Mouse (Mus musculus): ENCODE measurements at regions not wholly inside any gene's neighbourhood (a gene's known extent, or its start where the extent isn't known, plus 50 kb on each side); places are given as distances from the start of the nearest gene placed in this dataset.
"Not testable (repeated sequence)": the region's sequence is repeated elsewhere in the genome, so short reads cannot be mapped to it uniquely, and the experiment has no call there.

DNA sequence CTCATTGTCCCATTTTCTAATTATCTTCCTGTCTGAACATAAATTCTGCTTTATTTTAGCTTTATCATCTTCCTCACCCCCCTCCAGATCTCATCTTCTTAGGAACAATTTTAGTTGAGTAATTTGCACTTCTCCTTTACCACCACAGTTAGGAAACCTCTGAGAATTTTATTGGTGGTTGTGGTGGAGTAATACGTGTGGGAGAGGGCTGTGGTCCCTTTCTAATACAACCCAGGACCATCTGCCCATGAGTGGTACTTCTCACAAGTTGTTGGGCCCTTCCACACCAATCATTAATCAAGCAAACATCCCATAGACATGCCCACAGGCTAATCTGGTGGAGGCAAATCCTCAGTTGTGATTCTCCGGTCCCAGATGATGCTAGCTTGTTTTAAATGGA, 306.2 kb upstream of the Olfr1507 start:
- WGBS = 85% methylated on average over 2 of the region's 2 CpGs
- ATAC-seq (ENCODE audit: insufficient number of reproducible peaks, insufficient read depth, low FRiP score, low TSS enrichment); H3K27me3 ChIP-seq; H3K36me3 ChIP-seq; H3K4me3 ChIP-seq; H3K4me1 ChIP-seq; H3K9me3 ChIP-seq; H3K27ac ChIP-seq; H3K4me2 ChIP-seq (replicated peaks); H3K9ac ChIP-seq: not testable (repeated sequence)

DNA sequence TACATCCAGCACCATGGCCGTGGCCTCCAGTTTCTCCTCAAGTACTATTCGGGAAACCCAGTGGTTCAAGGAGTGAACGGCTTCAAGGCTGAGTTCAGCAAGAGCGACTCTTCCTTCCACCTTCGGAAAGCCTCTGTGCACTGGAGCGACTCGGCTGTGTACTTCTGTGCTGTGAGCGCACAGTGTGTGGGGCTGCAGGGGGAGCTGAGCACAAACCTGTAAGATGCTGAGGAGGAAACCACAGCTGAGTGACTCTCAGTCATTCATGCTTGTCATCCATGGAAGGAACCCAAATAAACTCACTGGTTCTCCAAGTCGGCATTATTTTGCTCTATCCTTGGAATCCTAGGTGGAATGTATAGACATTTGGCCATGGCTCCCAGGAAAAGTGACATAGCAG, 297.1 kb upstream of the Olfr1507 start:
- H3K4me3 ChIP-seq; H3K9ac ChIP-seq; H3K36me3 ChIP-seq; H3K27ac ChIP-seq; H3K27me3 ChIP-seq; H3K4me1 ChIP-seq; H3K9me3 ChIP-seq; H3K4me2 ChIP-seq (replicated peaks); ATAC-seq (ENCODE audit: insufficient number of reproducible peaks, insufficient read depth, low FRiP score, low TSS enrichment): not testable (repeated sequence)
- WGBS = 89% methylated on average over 5 of the region's 9 CpGs

DNA sequence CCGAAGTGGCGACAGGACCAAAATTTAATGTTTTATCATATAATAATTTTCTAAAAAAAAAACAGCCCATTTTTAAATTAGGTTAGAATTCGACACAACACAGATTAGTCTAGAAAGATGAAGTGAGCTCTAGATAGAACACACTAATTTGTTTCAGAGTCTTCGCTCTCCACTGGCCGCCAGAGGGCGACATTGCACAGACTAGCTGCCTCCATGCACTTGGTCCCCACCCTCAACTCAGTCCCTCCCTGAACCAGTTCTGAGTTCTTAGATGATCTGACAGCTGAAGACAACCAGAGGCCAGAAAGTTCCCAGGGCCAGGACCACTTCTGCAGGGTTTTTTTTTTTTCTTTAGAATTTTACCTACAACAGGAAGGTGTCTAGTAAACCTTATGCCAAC, 296.3 kb upstream of the Olfr1507 start:
- not testable (repeated sequence) for H3K27me3 ChIP-seq; H3K9me3 ChIP-seq; H3K27ac ChIP-seq; H3K4me2 ChIP-seq (replicated peaks); H3K4me1 ChIP-seq; H3K36me3 ChIP-seq; H3K4me3 ChIP-seq; H3K9ac ChIP-seq; ATAC-seq (ENCODE audit: insufficient number of reproducible peaks, insufficient read depth, low FRiP score, low TSS enrichment)
- 37% methylated on average over 6 of the region's 6 CpGs for WGBS

DNA sequence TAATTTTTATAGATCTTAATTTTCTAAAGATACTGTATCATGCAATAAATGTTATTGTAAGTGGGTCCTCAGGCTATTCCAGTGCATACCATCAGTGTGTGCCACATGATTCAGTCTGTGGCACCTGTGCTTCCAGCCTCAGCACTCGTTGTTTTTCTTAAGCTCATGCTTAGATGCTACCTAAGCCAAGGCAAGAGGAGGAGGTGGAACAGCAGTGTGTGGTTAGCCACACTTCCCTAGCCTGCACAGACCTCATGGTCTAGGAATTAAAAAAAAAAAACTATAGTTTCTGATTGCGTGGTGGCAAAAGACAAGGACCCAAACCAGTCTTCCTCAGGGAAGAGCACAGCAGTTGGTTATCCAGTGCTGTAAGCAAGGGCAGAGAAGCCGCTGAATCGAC, 287.3 kb upstream of the Olfr1507 start:
- not testable (repeated sequence) for H3K9me3 ChIP-seq; H3K27me3 ChIP-seq; H3K4me2 ChIP-seq (replicated peaks); H3K9ac ChIP-seq; H3K36me3 ChIP-seq; H3K4me3 ChIP-seq; ATAC-seq (ENCODE audit: insufficient number of reproducible peaks, insufficient read depth, low FRiP score, low TSS enrichment); H3K4me1 ChIP-seq; H3K27ac ChIP-seq
- WGBS = 69% methylated on average over 4 of the region's 4 CpGs

DNA sequence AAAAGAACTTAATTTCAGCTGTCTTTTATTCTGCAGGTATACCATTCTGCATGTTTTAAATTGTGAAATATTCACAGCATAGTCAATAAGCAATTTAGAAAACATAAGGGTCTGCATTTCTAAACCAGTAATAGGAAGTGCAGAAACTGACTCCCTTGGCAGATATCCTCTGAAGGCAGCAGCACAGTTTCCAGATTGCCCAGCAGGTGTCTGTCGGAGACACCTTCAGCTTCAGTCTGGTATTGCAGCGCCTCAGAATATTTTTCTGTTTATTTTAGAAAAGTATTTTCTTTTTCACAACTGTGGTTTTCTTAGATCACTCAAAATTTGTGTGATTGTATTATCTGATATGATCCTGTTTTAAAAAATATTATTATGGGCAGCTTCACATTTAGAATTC, 280.3 kb upstream of the Olfr1507 start:
- H3K4me2 ChIP-seq (replicated peaks); H3K27me3 ChIP-seq; H3K9ac ChIP-seq; H3K9me3 ChIP-seq; H3K4me3 ChIP-seq; ATAC-seq (ENCODE audit: insufficient number of reproducible peaks, insufficient read depth, low FRiP score, low TSS enrichment); H3K36me3 ChIP-seq; H3K4me1 ChIP-seq; H3K27ac ChIP-seq: not testable (repeated sequence)
- WGBS = 88% methylated on average over 2 of the region's 2 CpGs

DNA sequence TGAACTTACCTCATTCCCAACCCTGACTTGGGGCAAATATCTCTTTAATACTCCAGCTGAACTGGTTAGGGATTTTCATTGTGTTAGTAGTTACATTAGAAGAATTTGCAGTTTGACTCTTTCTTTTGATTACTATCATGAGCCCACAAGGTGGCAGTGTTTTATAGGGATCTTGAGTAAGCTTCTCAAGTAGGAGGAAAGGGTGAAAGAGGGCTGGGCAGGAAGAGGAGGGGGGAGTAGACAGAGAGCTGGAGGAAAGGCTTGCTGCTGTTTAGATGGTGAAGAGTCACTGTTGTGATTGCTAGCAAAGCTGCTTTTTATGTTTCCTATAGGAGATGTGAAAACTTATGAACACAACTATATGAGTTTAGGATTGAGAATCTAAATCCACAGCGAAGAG, 273.9 kb upstream of the Olfr1507 start:
- not testable (repeated sequence) for H3K9me3 ChIP-seq; H3K36me3 ChIP-seq; H3K27ac ChIP-seq; H3K4me2 ChIP-seq (replicated peaks); H3K4me3 ChIP-seq; ATAC-seq (ENCODE audit: insufficient number of reproducible peaks, insufficient read depth, low FRiP score, low TSS enrichment); H3K27me3 ChIP-seq; H3K4me1 ChIP-seq; H3K9ac ChIP-seq
- WGBS = no CpG with 5 or more reads among the region's 1 CpGs

DNA sequence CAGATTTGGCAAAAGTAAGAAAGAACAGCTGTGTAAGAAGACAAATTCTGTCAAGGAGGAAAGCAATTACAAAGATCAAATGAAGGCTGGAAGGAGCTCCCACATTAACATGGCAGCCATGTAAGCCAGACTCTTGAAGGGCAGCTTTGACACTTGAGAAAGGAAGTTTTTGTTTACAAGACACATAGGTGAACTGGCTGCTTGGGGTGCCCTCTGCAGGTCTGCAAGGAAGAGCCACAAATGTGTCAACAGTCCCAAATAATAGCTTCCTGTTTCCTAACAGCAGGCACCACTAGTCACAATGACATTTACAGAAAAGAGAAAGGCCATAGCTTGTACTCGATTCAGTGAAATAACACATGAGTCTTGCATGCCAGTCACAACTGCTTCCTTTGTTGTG, 256.6 kb upstream of the Olfr1507 start:
- WGBS = 62% methylated on average over 1 of the region's 1 CpGs
- ATAC-seq (ENCODE audit: insufficient number of reproducible peaks, insufficient read depth, low FRiP score, low TSS enrichment) = not testable (repeated sequence)

DNA sequence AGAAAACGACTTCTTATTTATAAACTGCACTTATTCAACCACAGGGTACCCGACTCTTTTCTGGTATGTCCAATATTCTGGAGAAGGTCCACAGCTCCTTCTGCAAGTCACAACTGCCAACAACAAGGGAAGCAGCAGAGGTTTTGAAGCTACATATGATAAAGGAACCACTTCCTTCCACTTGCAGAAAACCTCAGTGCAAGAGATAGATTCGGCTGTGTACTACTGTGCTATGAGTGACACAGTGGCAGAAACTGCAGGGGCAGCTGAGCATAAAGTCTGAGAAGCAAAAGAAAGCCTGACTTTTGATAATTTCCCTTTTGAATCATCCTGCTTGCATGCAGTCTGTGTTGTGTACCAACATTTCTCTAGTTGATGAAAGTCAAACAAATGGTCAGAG, 231.1 kb upstream of the Olfr1507 start:
- H3K9me3 ChIP-seq; H3K36me3 ChIP-seq; H3K4me1 ChIP-seq; H3K27me3 ChIP-seq; ATAC-seq (ENCODE audit: insufficient number of reproducible peaks, insufficient read depth, low FRiP score, low TSS enrichment); H3K4me2 ChIP-seq (replicated peaks); H3K9ac ChIP-seq; H3K27ac ChIP-seq; H3K4me3 ChIP-seq: not testable (repeated sequence)
- 73% methylated on average over 3 of the region's 3 CpGs for WGBS

More for the DNA sequence above, 256.6 kb upstream of the Olfr1507 start:
- H3K4me1 ChIP-seq; H3K4me2 ChIP-seq (replicated peaks); H3K9me3 ChIP-seq; H3K36me3 ChIP-seq; H3K27ac ChIP-seq; H3K4me3 ChIP-seq; H3K9ac ChIP-seq; H3K27me3 ChIP-seq: not testable (repeated sequence)

DNA sequence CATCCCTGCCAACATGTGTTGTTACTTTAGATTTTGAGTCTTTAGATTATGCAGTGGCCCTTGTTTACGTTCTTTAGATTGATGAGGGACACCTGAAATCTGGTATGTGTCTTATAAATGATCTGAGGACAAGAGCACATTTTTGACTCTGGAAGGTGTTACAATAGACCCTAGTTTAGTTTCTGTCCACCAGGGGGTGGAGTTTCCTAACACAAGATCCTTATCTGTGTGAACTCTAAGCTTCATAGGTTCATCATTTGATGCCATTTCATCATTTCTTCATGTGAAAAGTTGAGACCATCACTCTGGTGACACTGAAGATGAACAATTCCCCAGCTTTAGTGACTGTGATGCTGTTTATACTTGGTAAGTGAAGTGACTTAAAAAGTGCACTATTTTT, 229.4 kb upstream of the Olfr1507 start:
- H3K9ac ChIP-seq; H3K9me3 ChIP-seq; H3K4me2 ChIP-seq (replicated peaks); H3K27me3 ChIP-seq; H3K36me3 ChIP-seq; H3K27ac ChIP-seq; H3K4me3 ChIP-seq; H3K4me1 ChIP-seq; ATAC-seq (ENCODE audit: insufficient number of reproducible peaks, insufficient read depth, low FRiP score, low TSS enrichment): not testable (repeated sequence)
- WGBS = 72% methylated on average over 1 of the region's 1 CpGs

DNA sequence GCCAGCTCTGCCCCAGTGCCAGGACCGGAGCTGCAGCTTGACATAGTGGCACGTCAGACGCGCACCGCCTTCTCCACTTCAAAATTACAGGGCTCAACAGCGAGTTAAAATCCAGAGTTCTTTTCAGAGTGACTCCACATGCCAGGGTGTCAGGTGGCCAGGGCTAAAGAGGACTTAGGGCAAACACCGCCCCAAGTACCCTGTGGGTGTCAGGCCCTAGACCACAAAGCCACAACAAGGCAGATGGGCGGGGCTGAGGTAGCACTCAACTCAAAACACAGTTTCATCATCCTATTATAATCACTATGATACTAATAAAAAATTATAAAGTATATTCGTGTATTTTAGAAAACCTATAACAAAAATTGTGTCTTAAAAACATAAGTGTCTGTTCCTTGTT, 225.1 kb upstream of the Olfr1507 start:
- Histone ChIP-seq H3K4me2 (replicated peaks) (no peak overlapping the region), H3K9me3 (no peaks in the 10 kb centered on the region; the same call in 1 of the 2 replicates), H3K27me3 (no peaks in the 10 kb centered on the region), H3K36me3 (no peaks in the 10 kb centered on the region), H3K4me1 (no peaks in the 10 kb centered on the region), H3K27ac (no peak overlapping the region), H3K4me3 (no peak overlapping the region), H3K9ac (no peak overlapping the region)
- no peak for ATAC-seq (ENCODE audit: insufficient number of reproducible peaks, insufficient read depth, low FRiP score, low TSS enrichment)
- WGBS = 83% methylated on average over 9 of the region's 9 CpGs

DNA sequence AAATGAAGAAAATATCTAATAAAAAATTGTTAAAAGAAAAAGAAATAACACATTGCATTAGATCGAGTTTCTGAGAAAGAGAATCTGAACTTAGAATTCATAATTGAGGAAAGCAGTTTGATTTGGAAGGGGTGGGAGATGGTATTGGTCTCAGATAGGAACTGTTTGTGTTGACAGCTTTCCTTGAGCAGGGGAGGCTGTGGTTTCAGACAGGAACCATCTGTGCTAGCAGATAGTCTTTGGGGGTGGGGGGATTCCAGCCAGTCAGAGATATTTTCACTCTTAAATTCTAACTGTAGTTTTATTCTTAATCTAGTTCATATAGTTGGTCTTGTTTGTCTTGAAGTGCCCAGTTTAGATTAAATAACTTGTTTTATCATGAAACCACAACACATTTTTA, 205.3 kb upstream of the Olfr1507 start:
- not testable (repeated sequence) for H3K4me2 ChIP-seq (replicated peaks); H3K9me3 ChIP-seq; H3K27ac ChIP-seq; H3K4me1 ChIP-seq; H3K27me3 ChIP-seq; H3K4me3 ChIP-seq; H3K9ac ChIP-seq; H3K36me3 ChIP-seq; ATAC-seq (ENCODE audit: insufficient number of reproducible peaks, insufficient read depth, low FRiP score, low TSS enrichment)
- 89% methylated on average over 1 of the region's 1 CpGs for WGBS

DNA sequence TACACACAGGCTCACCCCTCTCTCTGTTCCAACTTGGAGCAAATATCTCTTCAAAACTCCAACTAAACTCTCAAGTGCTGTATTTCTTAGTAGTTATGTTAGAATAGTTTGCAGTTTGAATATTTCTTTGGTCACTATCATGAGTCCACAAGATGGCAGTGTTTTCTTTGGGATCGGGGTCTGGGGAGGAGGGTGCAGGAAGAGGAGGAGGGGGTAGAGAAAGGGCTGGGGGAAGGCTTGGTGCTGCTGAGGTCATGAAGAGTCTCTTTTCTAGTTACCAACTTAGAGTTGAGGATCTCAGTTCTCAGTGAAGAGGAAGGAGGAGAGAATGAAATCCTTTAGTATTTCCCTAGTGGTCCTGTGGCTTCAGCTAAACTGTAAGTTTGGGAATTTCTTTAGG, 188.1 kb upstream of the Olfr1507 start:
- H3K9ac ChIP-seq; H3K36me3 ChIP-seq; H3K27ac ChIP-seq; H3K27me3 ChIP-seq; H3K4me2 ChIP-seq (replicated peaks); ATAC-seq (ENCODE audit: insufficient number of reproducible peaks, insufficient read depth, low FRiP score, low TSS enrichment); H3K4me1 ChIP-seq; H3K4me3 ChIP-seq; H3K9me3 ChIP-seq: not testable (repeated sequence)
- WGBS = no CpG with 5 or more reads among the region's 1 CpGs

DNA sequence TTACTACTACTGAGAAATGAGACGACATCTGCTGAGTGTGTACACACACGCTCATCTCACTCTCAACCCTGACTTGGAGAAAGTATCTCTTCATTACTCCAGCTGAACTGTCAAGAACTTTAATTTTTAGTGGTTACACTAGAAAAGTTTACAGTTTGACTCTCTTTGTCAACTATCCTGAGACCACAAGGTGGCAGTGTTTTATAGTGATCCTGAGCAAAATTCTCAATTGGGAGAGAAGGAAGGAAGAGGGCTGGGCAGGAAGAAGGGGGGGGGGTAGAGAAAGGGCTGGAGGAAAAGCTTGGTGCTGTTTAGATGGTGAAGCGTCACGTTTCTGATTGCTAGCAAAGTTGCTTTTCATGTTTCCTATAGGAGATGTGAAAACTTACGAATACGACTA, 158.8 kb upstream of the Olfr1507 start:
- H3K27ac ChIP-seq = no peak overlapping the region
- no peak overlapping the region for H3K4me2 ChIP-seq (replicated peaks)
- no peaks in the 10 kb centered on the region for H3K36me3 ChIP-seq
- 64% methylated on average over 6 of the region's 6 CpGs for WGBS
- no peak overlapping the region for H3K9ac ChIP-seq
- ATAC-seq (ENCODE audit: insufficient number of reproducible peaks, insufficient read depth, low FRiP score, low TSS enrichment) = no peak
- no peak overlapping the region for H3K4me3 ChIP-seq
- H3K9me3 ChIP-seq = no peaks in the 10 kb centered on the region; the same call in 1 of the 2 replicates
- H3K27me3 ChIP-seq = no peaks in the 10 kb centered on the region
- no peaks in the 10 kb centered on the region for H3K4me1 ChIP-seq

Measured in embryonic facial prominence, embryonic 12.5 days (tissue).